Mouse (Mus musculus) CH12.LX (cell line): Measurements from ENCODE around the gene Napa. TPM values are rescaled to one million over a fixed set of nuclear protein-coding genes. Genes with fewer than 3 reads are reported as not detected.

Source experiments
- DNase-seq: peaks from one replicate; pipeline ENCODE4 v3.0.0-alpha.2; 2013; ENCODE audit errors: extremely low read depth
- H3K27ac ChIP-seq: 2 replicates; pipeline ENCODE4 v1.5.1; 2012; ENCODE audit warnings: low read depth, mild to moderate bottlenecking, control low read depth, moderate library complexity; ENCODE audit not compliant: insufficient read depth
- H3K27me3 ChIP-seq: replicated peaks from 2 replicates; pipeline ENCODE3; 2012; ENCODE audit warnings: inconsistent platforms
- H3K36me3 ChIP-seq, 2 experiments: replicated peaks in 1 of 2; 2 replicates each; pipeline versions ENCODE3 to v1.6.1; 2012; ENCODE audit warnings: inconsistent platforms in 1 of 2, low read length in 1 of 2, mild to moderate bottlenecking in 1 of 2, mixed read lengths in 1 of 2, moderate library complexity in 1 of 2; ENCODE audit not compliant: control insufficient read depth in 1 of 2, insufficient read depth in 1 of 2
- H3K4me1 ChIP-seq, 2 experiments: 2 replicates each; pipeline ENCODE4 v1.6.1; 2012; ENCODE audit warnings: inconsistent platforms in 1 of 2, moderate library complexity in 1 of 2; ENCODE audit not compliant: insufficient read depth in 2 of 2, control insufficient read depth in 1 of 2
- H3K4me2 ChIP-seq: 2 replicates; pipeline ENCODE4 v1.6.1; 2012; ENCODE audit warnings: low read depth, mild to moderate bottlenecking, control low read depth; ENCODE audit not compliant: poor library complexity, insufficient read depth, severe bottlenecking
- H3K4me3 ChIP-seq, 3 experiments: fragments of 150-350 bp in 1 of 3; sonication (generic) in 1 of 3; replicated peaks in 1 of 3; 2 replicates each; pipeline versions ENCODE3 to v1.5.1; 2011 to 2012; ENCODE audit warnings: low read depth in 2 of 3, low read length in 2 of 3, mild to moderate bottlenecking in 2 of 3, moderate library complexity in 2 of 3, control low read depth in 1 of 3, improper control_type of control experiment in 1 of 3, inconsistent platforms in 1 of 3, mixed read lengths in 1 of 3; ENCODE audit not compliant: poor library complexity in 1 of 3
- H3K79me2 ChIP-seq: replicated peaks from 2 replicates; pipeline ENCODE4 v1.6.1; 2012; ENCODE audit warnings: mild to moderate bottlenecking, moderate library complexity; ENCODE audit not compliant: control insufficient read depth, poor library complexity, insufficient read depth, severe bottlenecking; ENCODE audit errors: extremely low read depth
- H3K9ac ChIP-seq: 2 replicates; pipeline ENCODE4 v1.6.1; 2012; ENCODE audit warnings: low read depth, mild to moderate bottlenecking, control low read depth, moderate library complexity; ENCODE audit not compliant: insufficient read depth
- H3K9me3 ChIP-seq: replicated peaks from 2 replicates; pipeline ENCODE3; 2012; ENCODE audit warnings: low read length, inconsistent platforms, mixed read lengths
- CHD1 ChIP-seq: IDR thresholded peaks from 2 replicates; pipeline ENCODE4 v1.6.1; 2012; ENCODE audit warnings: low read depth, low read length, improper control_type of control experiment, inconsistent platforms
- E2F4 ChIP-seq: IDR thresholded peaks from 2 replicates; pipeline ENCODE4 v1.6.1; 2011; ENCODE audit warnings: low read depth, low read length, improper control_type of control experiment; ENCODE audit not compliant: insufficient replicate concordance
- GABPA ChIP-seq: IDR thresholded peaks from 2 replicates; pipeline ENCODE4 v1.6.1; 2012; ENCODE audit warnings: low read depth, low read length, improper control_type of control experiment, inconsistent platforms; ENCODE audit not compliant: insufficient replicate concordance
- HCFC1 ChIP-seq: IDR thresholded peaks from 2 replicates; pipeline ENCODE4 v1.6.1; 2012; ENCODE audit warnings: low read depth, mild to moderate bottlenecking, inconsistent platforms, low read length, improper control_type of control experiment
- IRF4 ChIP-seq: IDR thresholded peaks from 2 replicates; pipeline ENCODE4 v1.6.1; 2014; ENCODE audit warnings: low read depth, mild to moderate bottlenecking, inconsistent platforms, low read length, improper control_type of control experiment
- MAFK ChIP-seq: IDR thresholded peaks from 2 replicates; pipeline ENCODE4 v1.6.1; 2011; ENCODE audit warnings: low read length, improper control_type of control experiment; ENCODE audit not compliant: insufficient replicate concordance
- MXI1 ChIP-seq: IDR thresholded peaks from 2 replicates; pipeline ENCODE4 v1.6.1; 2011; ENCODE audit warnings: mild to moderate bottlenecking, low read depth, low read length, improper control_type of control experiment
- NRF1 ChIP-seq: IDR thresholded peaks from 2 replicates; pipeline ENCODE4 v1.6.1; 2014; ENCODE audit warnings: low read depth, mild to moderate bottlenecking, inconsistent platforms, low read length, improper control_type of control experiment, moderate library complexity
- POLR2AphosphoS2 ChIP-seq: IDR thresholded peaks from 2 replicates; pipeline ENCODE4 v1.6.1; 2011; ENCODE audit warnings: low read depth, low read length, improper control_type of control experiment
- RAD21 ChIP-seq: IDR thresholded peaks from 2 replicates; pipeline ENCODE4 v1.6.1; 2011; ENCODE audit warnings: low read depth, mild to moderate bottlenecking, low read length, improper control_type of control experiment, moderate library complexity
- RCOR1 ChIP-seq: conservative IDR thresholded peaks from 2 replicates; pipeline ENCODE4 v1.6.1; 2012; ENCODE audit warnings: low read depth, mild to moderate bottlenecking, inconsistent platforms, low read length, improper control_type of control experiment
- SIN3A ChIP-seq: IDR thresholded peaks from 2 replicates; pipeline ENCODE4 v1.6.1; 2012; ENCODE audit warnings: low read length, improper control_type of control experiment, inconsistent platforms
- TCF12 ChIP-seq: IDR thresholded peaks from 2 replicates; pipeline ENCODE4 v1.6.1; 2014; ENCODE audit warnings: low read depth, mild to moderate bottlenecking, inconsistent platforms, low read length, improper control_type of control experiment
- ZC3H11A ChIP-seq: IDR thresholded peaks from 2 replicates; pipeline ENCODE4 v1.6.1; 2012; ENCODE audit warnings: low read depth, mild to moderate bottlenecking, inconsistent platforms, low read length, improper control_type of control experiment
- ZMIZ1 ChIP-seq: IDR thresholded peaks from 2 replicates; pipeline ENCODE4 v1.6.1; 2012; ENCODE audit warnings: low read depth, mild to moderate bottlenecking, inconsistent platforms, low read length, improper control_type of control experiment
- dilution Hi-C: fragments of 300-500 bp; cut with MboI; formaldehyde crosslinking; loops from 2 replicates; pipeline ENCODE4 v1.14.3; 2020; ENCODE audit warnings: low sequenced_read_pairs; ENCODE audit not compliant: extremely low pct_unique_long_range_greater_than_20kb, extremely low pct_ligation_motif_present
- in situ Hi-C: fragments of 300-500 bp; cut with MboI; formaldehyde crosslinking; loops from 3 replicates; pipeline ENCODE4 v1.14.3; 2019; ENCODE audit warnings: low sequenced_read_pairs, low pct_ligation_motif_present, low pct_unique_long_range_greater_than_20kb, mixed read lengths
- polyA plus RNA-seq: library from polyadenylated mRNA; unstranded; fragments of >175 nt; gene quantifications from 2 replicates; pipeline ENCODE4 v1.2.1, GENCODE M21; 2012; ENCODE audit warnings: low read depth; ENCODE audit not compliant: insufficient read length
- total RNA-seq, 2 experiments: library from RNA; depleted of rRNA; stranded (reverse); fragments of 300-350 nt in 1 of 2; fragments of >200 nt in 1 of 2; gene quantifications; 2 replicates each; pipeline ENCODE4 v1.2.3; 2012 to 2014

Gene Napa
- total and polyA plus RNA-seq, 3 experiments, result 84.8 to 112 (median 106) TPM

GRCm38 (mm10) chr7:16101726-16102475 lies 3.6 kb downstream of the Napa start:
- in situ Hi-C loops, result no loop called here
- Histone ChIP-seq H3K27me3 (no peaks in the 10 kb centered on the region), H3K36me3 (peaks cover 42 to 67% of the 10 kb centered on the region in 2 experiments), H3K4me3 (no peak overlapping the region), H3K4me2 (no peak overlapping the region), H3K4me1 (peaks cover 9 to 37% of the 10 kb centered on the region in 2 experiments; a peak in 3 of 4 replicates), H3K9ac (no peak overlapping the region), H3K9me3 (no peaks in the 10 kb centered on the region), H3K27ac (no peak overlapping the region), H3K79me2 (peaks cover 41% of the 10 kb centered on the region)
- no peak for DNase-seq
- dilution Hi-C loops, result no loop called here
- no peak for TF ChIP-seq MXI1

- H3K9me3 ChIP-seq, result no peaks in the 10 kb centered on the region
- no peak for DNase-seq
- no peak overlapping the region for H3K27ac ChIP-seq
- TF ChIP-seq ZC3H11A (no peak), IRF4 (no peak), MAFK (no peak), CHD1 (no peak), RAD21 (no peak), NRF1 (no peak), POLR2AphosphoS2 (no peak), HCFC1 (no peak), GABPA (no peak), TCF12 (no peak), MXI1 (no peak), SIN3A (no peak), RCOR1 (no peak), ZMIZ1 (no peak), E2F4 (no peak)
- in situ Hi-C loops, result no loop called here
- H3K4me2 ChIP-seq, result no peak overlapping the region
- peaks cover 41% of the 10 kb centered on the region for H3K79me2 ChIP-seq
- dilution Hi-C loops, result no loop called here
- H3K36me3 ChIP-seq, result peaks cover 50 to 75% of the 10 kb centered on the region in 2 experiments
- no peaks in the 10 kb centered on the region for H3K27me3 ChIP-seq
- no peak overlapping the region for H3K4me3 ChIP-seq
- H3K9ac ChIP-seq, result no peak overlapping the region
- H3K4me1 ChIP-seq, result peaks cover 6 to 31% of the 10 kb centered on the region in 2 experiments; a peak in 3 of 4 replicates
Measured at GRCm38 (mm10) chr7:16102686-16103226, 4.5 kb downstream of the Napa start.
